Mouse (Mus musculus) megakaryocyte-erythroid progenitor cell, adult 5-6 weeks (primary cell): Measurements from ENCODE around the gene Hoxa2. TPM values are rescaled to one million over a fixed set of nuclear protein-coding genes. Genes with fewer than 3 reads are reported as not detected.

Source experiments
- ATAC-seq: replicated peaks from 2 replicates; pipeline ENCODE4 v1.8.0; 2016; ENCODE audit warnings: mild to moderate bottlenecking, inconsistent platforms; ENCODE audit not compliant: severe bottlenecking, poor library complexity, low FRiP score, low TSS enrichment
- total RNA-seq, 2 experiments: library from RNA; stranded (forward) in 1 of 2; stranded (reverse) in 1 of 2; fragments of 200-1000, 215-1000 nt in 1 of 2; fragments of >200 nt in 1 of 2; fragmentation: Nextera tagmentation in 1 of 2; gene quantifications; 2 replicates each; pipeline ENCODE4 v1.2.3; 2014 to 2017

The Hoxa2 gene
- total RNA-seq, 2 experiments from 2014 or later: 1.4 TPM; not detected in 1

GRCm38 (mm10) chr6:52183311-52184080 lies 18.9 kb upstream of the Hoxa2 start:
- ATAC-seq: no peak

- no peak for ATAC-seq
These were observed 18.2 kb upstream of the Hoxa2 start for GRCm38 (mm10) chr6:52182793-52183192.

GRCm38 (mm10) chr6:52182030-52182429 lies 17.4 kb upstream of the Hoxa2 start:
- no peak for ATAC-seq

- no peak for ATAC-seq
These were observed 16.1 kb upstream of the Hoxa2 start for GRCm38 (mm10) chr6:52180726-52181125.

GRCm38 (mm10) chr6:52180213-52180710 lies 15.6 kb upstream of the Hoxa2 start:
- ATAC-seq: no peak

GRCm38 (mm10) chr6:52179690-52180089 lies 15.1 kb upstream of the Hoxa2 start:
- ATAC-seq: no peak

GRCm38 (mm10) chr6:52178918-52179665 lies 14.5 kb upstream of the Hoxa2 start:
- no peak for ATAC-seq

GRCm38 (mm10) chr6:52177806-52178205 lies 13.2 kb upstream of the Hoxa2 start:
- ATAC-seq: no peak

GRCm38 (mm10) chr6:52177061-52177735 lies 12.6 kb upstream of the Hoxa2 start, which contains the start of gene 5730596B20Rik:
TSS of gene 5730596B20Rik (plus strand) at chr6:52177498.
- ATAC-seq: no peak

GRCm38 (mm10) chr6:52176391-52176790 lies 11.8 kb upstream of the Hoxa2 start:
- ATAC-seq: no peak

- no peak for ATAC-seq
These were observed 11.2 kb upstream of the Hoxa2 start for GRCm38 (mm10) chr6:52175864-52176263.

- ATAC-seq: no peak
These were observed 10.5 kb upstream of the Hoxa2 start for GRCm38 (mm10) chr6:52174968-52175751.

- no peak for ATAC-seq
These were observed 9.0 kb upstream of the Hoxa2 start for GRCm38 (mm10) chr6:52173648-52174047.

GRCm38 (mm10) chr6:52172501-52172900 lies 7.9 kb upstream of the Hoxa2 start:
- no peak for ATAC-seq

GRCm38 (mm10) chr6:52171938-52172337 lies 7.3 kb upstream of the Hoxa2 start:
- no peak for ATAC-seq

GRCm38 (mm10) chr6:52171331-52171730 lies 6.7 kb upstream of the Hoxa2 start:
- no peak for ATAC-seq

GRCm38 (mm10) chr6:52170898-52171223 lies 6.2 kb upstream of the Hoxa2 start:
- ATAC-seq: no peak

GRCm38 (mm10) chr6:52170166-52170897 lies 5.7 kb upstream of the Hoxa2 start:
- no peak for ATAC-seq
